Mouse (Mus musculus) olfactory bulb, adult 2 months (tissue): ENCODE results near the gene Vps35l.

Experiments
- CTCF ChIP-seq: fragments of 200-500 bp; IDR thresholded peaks from 2 replicates; pipeline ENCODE4 v1.5.1; 2012; ENCODE audit warnings: low read depth, mild to moderate bottlenecking, low read length, moderate library complexity; ENCODE audit not compliant: insufficient read depth
- POLR2A ChIP-seq: fragments of 200-500 bp; IDR thresholded peaks from 2 replicates; pipeline ENCODE4 v1.6.1; 2012; ENCODE audit warnings: mild to moderate bottlenecking, low read depth, low read length, moderate library complexity; ENCODE audit not compliant: insufficient read depth

GRCm38 (mm10) chr7:118740532-118741338 is 709 bp downstream of the Vps35l start:
- TF ChIP-seq CTCF (no peak), POLR2A (peak; percentile 61)
